Mouse (Mus musculus): ENCODE data around the gene Adarb1.

Adarb1 gene

GRCm38 (mm10) chr10:77435343-77435742 is 17.3 kb upstream of the Adarb1 start:
- DNase-seq (ENCODE audit: low spot score), result no peak

- DNase-seq (ENCODE audit: low spot score), result no peak
Observed at GRCm38 (mm10) chr10:77434457-77435151, 16.5 kb upstream of the Adarb1 start.

DNA sequence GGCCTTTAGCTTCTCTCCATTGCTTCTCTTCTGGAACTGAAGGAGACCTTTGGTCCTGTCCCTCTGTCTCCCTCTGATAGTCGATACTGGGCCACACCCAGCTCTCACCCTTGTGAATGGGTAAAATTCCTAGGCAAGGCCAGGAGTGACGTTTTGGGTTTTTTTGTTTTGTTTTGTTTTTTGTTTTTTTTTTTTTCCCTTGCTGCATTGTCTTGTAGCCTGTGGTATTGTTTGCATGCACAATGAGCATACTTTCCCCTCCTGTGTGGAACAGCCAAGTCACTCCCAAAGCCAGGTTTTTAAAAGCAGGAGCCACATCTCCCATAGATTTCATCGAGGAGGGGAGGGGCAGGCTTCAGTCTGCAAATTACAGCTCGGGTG is 16.0 kb upstream of the Adarb1 start:
- DNase-seq (ENCODE audit: low spot score), result no peak

DNA sequence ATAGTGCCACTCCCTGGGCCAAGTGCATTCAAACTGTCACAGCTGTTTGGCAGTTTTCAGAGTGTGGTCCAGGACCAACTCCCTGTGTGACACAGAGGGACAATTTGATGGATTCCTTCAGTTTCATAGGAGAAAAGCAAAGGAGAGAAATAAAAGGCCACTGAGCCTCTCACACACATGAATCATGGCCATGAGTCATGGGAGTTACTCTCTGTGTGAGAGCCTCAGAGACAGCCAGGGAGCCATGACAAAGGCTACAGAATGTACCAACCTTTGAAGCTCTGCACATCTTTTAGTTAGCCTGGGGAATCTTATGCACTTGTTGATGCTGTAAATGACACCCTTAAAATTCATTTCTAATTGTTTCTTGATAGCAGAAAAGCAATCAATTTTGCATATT is 12.7 kb upstream of the Adarb1 start:
- no peak for DNase-seq (ENCODE audit: low spot score)

GRCm38 (mm10) chr10:77429921-77430320 is 11.9 kb upstream of the Adarb1 start:
- no peak for DNase-seq (ENCODE audit: low spot score)

GRCm38 (mm10) chr10:77427610-77428009 is 9.5 kb upstream of the Adarb1 start:
- DNase-seq (ENCODE audit: low spot score), result no peak

DNA sequence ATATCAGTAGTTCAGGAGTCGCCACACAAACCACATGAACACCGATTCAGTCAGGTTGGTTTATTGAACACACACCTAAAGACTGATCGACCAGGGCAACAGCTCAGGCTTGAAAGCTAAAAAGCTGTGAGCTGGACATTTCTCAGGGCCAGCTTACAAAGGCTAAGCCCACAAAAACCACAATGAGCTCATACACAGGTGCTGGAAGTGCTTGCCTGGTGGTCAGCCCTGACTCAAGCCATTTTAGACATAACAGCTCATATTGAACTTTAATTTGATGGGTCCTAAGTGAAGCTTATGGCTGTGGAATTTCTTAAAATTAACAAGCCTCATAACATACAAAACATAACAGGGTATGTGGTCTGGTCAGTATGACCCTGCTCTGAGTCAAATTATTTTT is 2.1 kb upstream of the Adarb1 start:
- no peak for DNase-seq (ENCODE audit: low spot score)

- peak; percentile 66 for DNase-seq (ENCODE audit: low spot score)
Observed at GRCm38 (mm10) chr10:77417240-77418102, 599 bp downstream of the Adarb1 start.

DNA sequence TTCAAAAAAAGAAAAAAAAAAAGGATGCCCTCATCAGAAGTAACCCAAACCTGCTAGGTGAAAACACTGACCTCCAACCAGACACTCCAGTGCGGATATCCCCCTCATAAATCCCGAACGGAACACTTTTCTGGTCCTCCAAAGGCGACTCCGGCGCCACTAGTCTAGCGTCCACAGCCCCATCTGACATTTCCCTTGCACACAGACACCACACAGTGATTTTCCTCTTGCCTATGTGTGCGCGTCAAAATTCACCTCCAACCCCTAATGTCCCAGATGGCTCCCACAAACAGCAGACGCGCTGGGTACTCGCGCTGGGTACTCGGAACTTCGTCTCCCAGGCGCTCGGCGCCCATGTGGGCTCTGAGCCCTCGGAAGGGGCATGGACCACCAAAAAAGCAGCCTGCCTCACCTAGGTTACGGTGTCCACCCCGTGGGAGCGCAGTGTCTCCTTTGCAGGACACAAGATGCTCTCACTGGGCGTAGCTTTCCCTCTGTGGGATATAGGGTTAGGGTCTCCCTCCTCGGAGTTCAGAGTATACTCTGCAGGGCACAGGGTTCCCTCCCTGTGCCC is 1.3 kb downstream of the Adarb1 start:
- no peak for DNase-seq (ENCODE audit: low spot score)

DNA sequence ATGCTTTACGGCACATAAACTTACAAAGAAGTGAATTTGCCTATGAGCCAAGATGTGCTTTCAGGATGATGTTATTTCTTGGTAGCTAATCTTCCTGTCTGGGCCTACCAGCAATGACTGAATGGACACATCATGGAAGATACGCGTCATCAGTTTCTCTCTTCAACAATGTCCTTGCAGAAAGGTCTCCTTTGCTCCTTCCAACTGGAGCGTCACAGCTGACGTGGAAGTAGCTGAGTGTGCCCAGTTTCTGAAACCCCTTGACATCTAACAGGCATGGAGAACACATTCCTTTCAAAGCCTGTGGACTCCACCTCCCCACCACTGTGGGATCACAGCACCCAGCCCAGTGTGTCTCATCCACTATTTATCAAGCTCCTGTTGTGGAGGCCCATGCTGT is 2.2 kb downstream of the Adarb1 start:
- DNase-seq (ENCODE audit: low spot score), result no peak

DNA sequence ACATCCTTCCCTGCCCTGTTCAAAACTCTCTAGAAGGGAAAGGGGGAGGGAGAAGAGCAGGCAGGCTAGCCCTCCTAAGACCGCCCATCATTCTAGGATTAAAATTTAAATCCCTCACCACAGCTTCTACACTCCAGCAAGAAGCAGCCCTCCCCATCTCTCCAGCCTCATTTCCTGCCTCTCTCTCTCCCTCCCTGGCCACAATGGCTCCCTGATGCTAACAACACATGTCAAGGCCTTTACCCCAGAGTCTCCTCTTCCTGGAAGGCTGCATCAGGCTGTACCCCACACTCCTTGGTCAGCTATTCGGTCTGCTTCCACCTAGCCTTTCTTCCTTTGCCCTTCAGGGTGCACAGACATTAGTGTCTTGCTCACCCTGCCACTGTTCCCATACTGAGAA is 4.3 kb downstream of the Adarb1 start:
- no peak for DNase-seq (ENCODE audit: low spot score)

DNA sequence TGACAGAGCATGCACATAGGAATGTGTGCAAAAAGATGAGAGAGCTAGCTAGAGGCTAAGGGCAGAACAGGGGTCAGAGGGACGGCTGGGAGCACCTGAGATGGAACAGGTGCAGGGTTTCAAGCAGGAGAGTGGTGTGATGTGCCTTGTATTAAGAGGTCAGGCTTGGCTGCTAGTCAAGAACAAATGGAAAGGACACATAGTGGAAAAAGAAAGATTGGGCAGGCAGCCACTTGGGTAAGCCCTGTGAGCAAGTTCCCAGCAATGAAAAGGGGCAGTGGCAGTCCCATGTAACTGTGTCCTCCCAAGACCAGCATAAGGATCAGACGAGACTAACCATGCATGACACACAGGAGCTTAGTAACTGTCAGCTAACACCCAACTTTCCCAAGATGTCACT is 8.9 kb downstream of the Adarb1 start:
- DNase-seq (ENCODE audit: low spot score), result no peak

- DNase-seq (ENCODE audit: low spot score), result no peak
Observed at GRCm38 (mm10) chr10:77408241-77408640, 9.8 kb downstream of the Adarb1 start.

DNA sequence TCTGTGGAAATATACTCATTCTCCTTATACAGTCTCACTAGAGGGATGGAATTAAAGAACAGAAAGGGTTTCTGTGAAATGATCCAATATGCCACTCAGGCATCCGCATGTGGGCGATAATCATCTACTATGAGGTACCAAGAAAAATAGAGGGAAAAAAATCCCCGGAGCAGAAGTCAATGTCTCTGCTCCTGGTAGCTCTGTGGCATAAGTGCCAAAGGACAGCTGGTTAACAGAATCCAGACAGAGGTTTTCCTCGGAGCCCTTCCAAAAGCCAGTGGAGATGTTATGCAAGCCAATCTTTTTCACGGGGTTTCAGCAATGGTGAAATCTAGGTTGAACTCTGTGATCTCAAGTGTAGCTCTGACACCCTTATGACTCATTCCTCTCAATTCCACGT is 11.6 kb downstream of the Adarb1 start:
- no peak for DNase-seq (ENCODE audit: low spot score)

DNA sequence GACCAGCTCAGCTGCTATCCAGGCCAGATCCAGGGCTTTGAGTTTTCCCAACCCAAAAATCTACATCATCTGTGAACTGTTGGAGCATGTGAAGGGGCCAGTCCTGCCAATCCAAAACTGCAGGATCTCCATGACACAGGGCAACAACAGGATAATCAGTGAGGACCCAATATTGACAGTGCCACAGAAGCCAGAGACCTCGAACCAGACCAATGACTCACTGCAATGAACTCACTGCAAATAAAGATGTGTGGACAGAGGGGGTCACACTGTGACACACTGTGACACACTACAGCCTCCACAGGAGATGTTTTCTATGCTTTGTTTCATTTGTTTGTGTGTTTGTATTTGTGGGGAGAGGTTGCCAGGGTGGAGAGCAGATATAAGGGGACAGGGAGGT is 15.6 kb downstream of the Adarb1 start:
- DNase-seq (ENCODE audit: low spot score), result no peak

- no peak for DNase-seq (ENCODE audit: low spot score)
Observed at GRCm38 (mm10) chr10:77401039-77401438, 17.0 kb downstream of the Adarb1 start.

GRCm38 (mm10) chr10:77399938-77400337 is 18.1 kb downstream of the Adarb1 start:
- DNase-seq (ENCODE audit: low spot score), result no peak

DNA sequence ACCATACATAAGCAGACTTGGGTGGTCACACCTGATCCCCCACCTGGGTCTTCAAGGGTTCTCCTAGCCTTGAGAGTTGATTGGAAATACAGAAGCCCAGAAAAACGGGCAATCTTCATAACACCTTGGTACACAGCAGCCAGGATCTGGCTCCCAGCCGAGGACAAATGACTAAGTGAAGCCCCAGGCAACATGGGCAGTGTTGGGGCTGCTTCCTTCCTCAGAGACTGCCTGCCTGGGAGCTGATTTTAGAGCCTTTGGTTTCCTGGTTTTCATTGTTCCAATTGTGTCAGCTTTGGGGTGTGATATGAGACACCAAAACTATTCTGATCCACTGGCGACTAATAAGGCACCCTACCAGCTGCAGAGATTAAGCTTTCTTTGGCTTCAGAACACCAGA is 20.0 kb downstream of the Adarb1 start:
- DNase-seq (ENCODE audit: low spot score), result no peak

- no peak for DNase-seq (ENCODE audit: low spot score)
Observed at GRCm38 (mm10) chr10:77397056-77397642, 20.9 kb downstream of the Adarb1 start.

DNA sequence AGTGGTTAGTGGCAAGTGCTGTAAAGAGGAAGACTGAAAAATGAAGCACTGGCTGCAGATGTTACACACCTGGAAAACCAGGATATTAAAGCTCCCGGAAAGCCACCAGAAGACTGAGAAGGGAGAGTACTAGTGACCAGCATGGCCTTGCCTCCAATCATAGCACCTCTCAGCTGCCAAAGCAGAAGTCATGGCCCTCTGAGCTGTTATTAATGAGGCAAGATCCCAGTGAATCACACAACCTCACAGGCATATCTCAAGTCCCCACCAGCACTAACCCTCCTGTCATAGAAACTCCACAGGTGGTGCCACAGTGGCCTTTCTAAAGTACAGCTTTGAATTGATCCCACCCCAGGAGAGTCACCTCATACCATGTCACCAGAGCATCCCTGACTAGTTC is 22.1 kb downstream of the Adarb1 start:
- DNase-seq (ENCODE audit: low spot score), result no peak

DNA sequence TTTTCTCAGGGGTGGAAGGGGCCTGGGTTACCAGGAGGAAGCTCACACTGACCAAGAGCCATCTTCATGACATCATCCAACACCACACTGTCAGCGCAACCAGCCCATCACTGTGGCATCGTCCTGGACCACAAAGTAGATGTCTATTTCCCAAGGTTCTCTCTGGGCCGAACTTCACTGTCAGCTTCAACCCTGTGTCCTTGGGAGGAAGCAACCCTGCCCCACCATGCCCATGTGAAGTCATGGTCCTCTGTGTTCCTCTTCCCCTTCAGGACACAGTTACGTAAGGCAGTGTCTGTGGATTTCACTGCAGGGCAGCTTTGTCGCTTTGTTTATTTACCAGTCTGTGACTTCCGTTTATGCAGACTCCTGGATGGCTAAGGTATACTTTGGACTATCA is 27.0 kb downstream of the Adarb1 start:
- DNase-seq (ENCODE audit: low spot score), result no peak

DNA sequence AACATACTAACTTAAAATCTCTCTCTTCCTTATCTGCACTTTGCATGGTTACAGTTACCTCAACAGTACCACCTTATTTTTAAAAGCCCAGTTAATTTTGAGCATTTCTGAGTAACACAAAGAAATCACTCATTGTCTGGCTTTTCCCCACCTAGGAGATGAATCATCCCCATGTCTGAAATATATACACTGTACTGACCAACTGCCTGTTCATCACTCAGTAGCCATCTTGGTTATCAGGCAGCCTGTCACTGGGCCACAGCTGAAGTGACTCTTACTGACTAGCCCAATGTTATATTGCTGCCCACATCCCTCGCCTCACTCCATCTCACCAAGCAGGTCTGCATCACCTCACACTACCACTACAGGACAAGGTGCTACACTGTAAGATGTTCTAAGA is 30.5 kb downstream of the Adarb1 start:
- DNase-seq (ENCODE audit: low spot score), result no peak

- no peak for DNase-seq (ENCODE audit: low spot score)
Observed at GRCm38 (mm10) chr10:77385731-77386130, 32.3 kb downstream of the Adarb1 start.

Measured in testis, postnatal 10 days (tissue).